Mouse (Mus musculus) neutrophil, adult 5-6 weeks (primary cell): Measurements from ENCODE around the gene Pycr1. TPM values are rescaled to one million over a fixed set of nuclear protein-coding genes. Genes with fewer than 3 reads are reported as not detected.
"Not testable (repeated sequence)": the region's sequence is repeated elsewhere in the genome, so short reads cannot be mapped to it uniquely, and the experiment has no call there.

Source experiments
- ATAC-seq: fragments of 151-379, 151-347 bp; 2 replicates; pipeline ENCODE4 v1.8.0; 2017; ENCODE audit warnings: mild to moderate bottlenecking, moderate TSS enrichment; ENCODE audit not compliant: insufficient number of reproducible peaks, poor library complexity, low FRiP score, severe bottlenecking; ENCODE audit errors: extremely low read depth
- total RNA-seq: library from RNA; stranded (forward); fragments of 200-1000 nt; gene quantifications from 2 replicates; pipeline ENCODE4 v1.2.3, GENCODE M21; 2017

Gene Pycr1
- total RNA-seq = 1.6 TPM in 1 of 2 replicates, not detected in the other

DNA sequence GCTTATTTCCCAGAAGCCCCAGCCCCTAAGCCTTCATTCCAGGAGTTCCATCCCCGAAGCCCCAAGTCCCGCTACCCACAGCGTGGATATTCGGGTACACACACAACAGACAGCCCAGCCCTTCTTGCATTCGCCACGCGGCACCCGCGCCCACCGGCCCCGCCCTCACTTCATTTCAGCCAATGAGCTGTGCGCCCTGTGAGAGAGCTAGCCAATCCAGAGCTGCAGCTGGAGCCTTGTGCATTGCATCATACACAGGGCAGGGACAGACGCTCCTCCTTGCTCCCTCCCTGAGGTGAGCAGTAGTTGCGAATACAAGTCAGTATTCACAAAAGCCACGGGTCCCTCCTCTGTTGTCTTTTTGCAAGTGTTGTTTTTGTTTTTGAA lies at the start of gene Pycr1:
Pycr1 (minus strand) TSS at position 169 of the 387 bp plus-strand sequence.
- ATAC-seq = peak; percentile 95

DNA sequence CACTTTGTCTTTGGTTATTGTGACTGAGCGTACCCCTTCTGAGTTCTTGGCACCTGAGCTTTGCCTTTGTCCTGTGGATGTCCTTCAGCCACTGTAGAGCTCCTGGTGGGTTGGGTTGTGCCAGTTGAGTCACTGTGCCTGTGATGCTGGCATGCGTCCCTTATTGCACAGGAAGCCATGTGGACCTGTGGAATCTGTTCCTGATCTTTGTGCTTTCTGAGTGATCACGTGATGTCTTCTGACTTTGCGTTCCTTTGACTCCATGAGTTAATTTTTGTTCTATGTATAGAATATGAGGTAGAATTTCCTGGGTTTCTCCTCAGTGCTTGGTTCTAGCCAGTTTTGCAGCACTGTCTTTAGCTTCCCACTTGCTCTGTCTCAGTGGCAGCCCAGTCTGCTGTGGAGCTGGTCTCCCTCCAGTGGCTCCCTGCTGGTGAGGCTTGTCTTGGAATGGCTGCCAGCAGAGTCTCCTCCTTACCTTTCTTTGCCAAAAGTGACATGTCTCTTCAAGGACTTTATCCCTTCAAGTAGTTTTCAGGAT lies 49.0 kb upstream of the Pycr1 start:
- ATAC-seq = no peak

DNA sequence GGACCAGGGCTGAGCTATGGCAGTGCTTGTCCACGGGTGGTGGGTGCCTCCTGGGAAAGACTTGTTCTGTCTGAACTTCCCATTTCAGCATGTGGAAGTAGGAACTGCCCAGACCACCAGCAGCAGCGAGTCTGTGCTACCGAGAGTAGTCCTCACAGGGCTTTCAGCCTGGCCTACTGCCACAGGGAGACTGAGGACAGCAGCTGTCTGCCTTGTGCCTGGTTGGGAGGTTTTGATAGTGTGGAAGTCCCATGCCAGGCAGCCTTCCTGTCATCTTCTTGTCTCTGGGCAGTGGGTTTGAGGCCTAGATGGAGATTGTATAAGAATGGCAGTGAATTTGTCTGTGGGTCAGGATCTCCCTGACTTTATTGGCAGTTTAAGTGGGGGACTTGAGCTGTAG lies 45.8 kb upstream of the Pycr1 start:
- no peak for ATAC-seq

DNA sequence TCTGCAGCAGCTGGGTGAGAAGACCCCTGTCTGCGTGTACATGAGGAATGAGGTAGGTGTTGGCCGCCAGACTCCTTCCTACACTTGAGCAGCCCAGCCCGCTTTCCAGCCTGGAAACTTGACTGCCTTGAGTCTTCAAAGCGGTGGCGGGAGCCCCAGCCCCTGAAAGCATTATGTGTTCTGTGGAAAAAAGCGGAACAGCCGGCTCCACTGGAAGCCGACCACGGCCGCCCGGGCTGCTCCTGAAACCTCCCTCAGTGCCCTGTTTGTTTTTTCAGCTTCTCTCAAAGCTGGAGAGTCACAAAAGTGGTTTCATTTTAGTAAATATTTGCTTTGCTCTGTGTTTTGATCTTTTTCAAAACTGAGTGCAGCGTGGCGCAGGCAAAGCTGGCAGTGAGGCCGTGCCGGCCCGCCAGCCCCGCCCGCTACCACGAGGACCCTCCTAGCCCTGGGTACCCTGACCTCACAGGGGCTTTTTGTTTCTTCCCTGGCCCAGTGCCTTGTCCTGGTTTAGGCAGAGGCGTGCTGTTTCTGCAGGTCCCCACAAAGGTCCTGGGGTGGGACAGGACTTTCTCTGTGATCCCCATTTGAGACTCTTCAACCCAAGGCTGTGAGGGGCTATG lies 43.2 kb upstream of the Pycr1 start:
- no peak for ATAC-seq

DNA sequence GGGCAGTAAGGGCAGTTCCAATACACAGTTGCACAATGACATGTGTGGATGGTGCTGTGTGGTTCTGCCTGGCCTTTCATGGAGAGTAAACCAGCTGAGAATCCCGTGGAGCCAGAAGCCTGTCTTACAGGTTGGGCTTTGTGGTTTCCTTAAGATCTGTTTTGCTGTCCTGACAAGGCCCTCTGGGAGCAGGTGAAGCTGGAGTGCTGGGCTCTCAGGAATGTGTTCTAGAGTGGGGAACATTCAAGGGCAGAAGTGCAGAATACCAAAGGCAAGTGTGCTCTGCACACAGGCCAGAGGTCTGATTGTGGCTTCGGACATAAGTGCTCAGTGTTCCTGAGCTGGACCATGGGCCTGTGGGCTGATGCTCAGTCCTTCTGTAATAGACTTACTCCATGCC lies 41.1 kb upstream of the Pycr1 start:
- no peak for ATAC-seq

DNA sequence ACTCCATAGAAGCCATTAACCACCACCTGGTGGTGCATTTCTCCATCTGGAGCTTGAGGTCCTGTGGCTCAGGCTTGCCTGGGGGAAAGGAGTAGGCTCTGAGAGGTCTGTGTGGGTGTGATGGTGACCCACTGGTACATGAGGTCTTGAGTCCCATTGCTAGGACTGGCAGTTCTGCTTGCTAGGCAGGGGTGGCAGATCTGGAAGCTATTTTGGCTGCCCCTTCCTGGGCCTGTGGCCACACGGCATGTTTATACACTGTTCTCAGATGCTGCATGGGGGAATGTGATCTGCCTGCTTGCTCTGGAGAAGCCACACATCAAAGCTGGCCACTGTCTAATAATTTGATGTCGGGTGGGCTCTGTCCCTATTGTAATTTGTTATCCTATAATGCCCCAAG lies 40.5 kb upstream of the Pycr1 start:
- ATAC-seq = no peak

DNA sequence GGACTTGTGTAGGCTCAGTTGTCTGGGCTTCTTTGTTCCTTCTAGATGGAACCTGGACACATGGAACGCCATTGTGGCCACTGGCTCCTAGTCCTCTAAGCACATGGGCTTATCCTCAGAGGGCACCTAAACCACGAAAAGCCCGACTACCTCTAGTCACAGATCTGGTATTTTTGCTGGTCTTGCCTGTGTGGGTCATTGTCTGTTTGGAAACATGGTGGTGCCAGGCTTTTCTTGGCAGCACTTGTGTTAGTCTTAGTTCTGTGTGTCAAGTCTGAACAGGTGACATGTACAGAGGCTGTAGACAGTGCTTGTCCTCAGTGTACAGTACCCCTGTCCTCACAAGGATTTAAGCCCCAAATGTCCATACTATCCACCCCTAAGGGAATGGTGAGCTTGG lies 40.0 kb upstream of the Pycr1 start:
- no peak for ATAC-seq

DNA sequence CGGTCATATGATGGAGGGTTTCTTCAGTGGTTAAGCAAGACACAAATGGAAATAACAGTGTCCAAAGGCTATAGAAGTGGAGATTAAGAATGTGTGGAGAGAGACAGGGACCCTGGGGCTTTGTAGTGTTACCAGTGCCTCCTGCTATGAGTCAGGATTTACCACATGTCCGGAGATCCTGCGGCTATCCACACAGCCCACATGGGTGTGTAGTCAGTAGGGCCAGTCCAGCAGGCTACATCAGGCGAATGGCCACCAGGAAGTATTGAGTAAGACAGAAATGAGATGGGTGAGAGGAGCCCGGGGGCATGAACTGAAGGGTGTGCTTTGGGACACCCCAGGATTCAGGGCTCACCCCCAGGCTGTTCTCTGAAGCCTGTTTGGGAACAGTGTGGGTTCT lies 39.1 kb upstream of the Pycr1 start:
- no peak for ATAC-seq

DNA sequence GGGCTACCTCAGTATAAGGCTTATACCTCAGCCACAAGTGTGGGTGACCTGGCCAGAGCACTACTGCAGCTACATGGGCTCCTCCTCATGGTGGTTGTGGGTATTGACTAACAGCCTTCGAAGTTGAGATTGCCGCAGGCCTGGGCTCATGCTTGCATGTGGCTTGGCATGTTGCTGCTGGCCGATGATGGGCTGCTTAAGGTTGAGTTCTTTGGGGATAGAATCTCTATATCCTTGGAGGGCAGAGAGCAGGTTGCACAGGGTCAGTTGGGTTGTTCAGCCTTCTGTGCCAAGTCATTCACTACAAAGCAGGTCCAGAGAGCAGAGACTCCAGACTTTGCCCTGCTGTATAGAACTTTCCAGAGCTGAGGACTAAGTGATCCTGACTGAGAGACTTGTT lies 36.3 kb upstream of the Pycr1 start:
- ATAC-seq = peak; percentile 45

DNA sequence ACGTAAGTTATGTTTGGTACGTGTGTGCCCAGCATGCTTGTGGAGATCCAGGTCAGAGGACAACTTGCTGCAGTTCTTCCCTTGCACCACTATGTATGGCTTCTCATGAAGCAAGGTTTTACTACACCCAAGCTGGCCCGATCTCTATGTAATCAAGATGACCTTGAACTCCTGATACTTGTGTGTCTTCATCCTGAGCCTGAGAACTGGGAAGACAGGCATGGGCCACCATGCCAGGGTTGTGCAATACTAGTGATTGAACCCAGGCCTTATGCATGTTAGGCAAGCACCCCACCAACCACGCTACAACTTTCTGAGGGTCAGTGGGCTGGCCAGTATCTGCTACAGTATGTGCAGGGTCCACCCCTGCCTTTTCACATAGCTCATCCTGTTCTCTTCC lies 33.4 kb upstream of the Pycr1 start:
- no peak for ATAC-seq

DNA sequence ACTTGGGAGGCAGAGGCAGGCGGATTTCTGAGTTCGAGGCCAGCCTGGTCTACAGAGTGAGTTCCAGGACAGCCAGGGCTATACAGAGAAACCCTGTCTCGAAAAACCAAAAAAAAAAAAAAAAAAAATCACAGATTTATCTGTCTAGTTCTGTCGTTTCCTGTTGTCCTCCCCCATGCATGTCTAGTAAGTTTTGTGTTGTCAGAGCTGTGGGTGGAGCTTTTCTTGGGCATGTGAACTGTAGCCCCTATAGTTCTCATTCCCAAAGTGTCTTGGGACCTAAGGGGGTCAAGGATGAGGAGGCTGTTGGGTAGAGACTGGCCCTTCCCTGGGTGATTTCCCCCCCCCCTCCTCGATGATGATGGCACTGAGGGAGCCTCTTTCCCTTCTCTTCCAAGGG lies 32.3 kb upstream of the Pycr1 start:
- not testable (repeated sequence) for ATAC-seq

DNA sequence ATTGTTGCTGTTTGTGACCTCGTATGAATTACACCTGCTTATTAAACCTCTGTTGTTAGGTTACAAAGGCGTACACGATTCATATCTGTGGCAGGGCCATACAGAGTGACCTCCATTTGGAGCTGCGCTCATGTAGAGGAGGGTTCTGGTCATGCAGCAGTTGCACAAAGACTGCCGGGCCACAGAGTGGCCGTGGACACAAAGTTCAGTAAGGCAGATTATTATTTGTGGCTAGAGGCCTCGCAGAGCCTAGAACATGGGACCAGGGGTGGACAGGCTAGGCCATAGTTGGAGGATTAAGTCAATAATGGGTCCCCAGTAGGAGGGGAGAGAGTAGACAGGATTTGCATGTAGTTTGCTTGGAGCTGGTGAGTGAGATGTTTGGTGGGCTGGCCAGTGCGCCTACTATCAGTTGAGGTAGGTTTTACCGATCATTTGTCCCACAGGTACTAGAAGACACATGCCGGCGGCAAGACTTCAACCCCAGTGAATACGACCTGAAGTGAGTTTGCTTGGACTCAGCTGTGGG lies 30.1 kb upstream of the Pycr1 start:
- ATAC-seq = no peak

DNA sequence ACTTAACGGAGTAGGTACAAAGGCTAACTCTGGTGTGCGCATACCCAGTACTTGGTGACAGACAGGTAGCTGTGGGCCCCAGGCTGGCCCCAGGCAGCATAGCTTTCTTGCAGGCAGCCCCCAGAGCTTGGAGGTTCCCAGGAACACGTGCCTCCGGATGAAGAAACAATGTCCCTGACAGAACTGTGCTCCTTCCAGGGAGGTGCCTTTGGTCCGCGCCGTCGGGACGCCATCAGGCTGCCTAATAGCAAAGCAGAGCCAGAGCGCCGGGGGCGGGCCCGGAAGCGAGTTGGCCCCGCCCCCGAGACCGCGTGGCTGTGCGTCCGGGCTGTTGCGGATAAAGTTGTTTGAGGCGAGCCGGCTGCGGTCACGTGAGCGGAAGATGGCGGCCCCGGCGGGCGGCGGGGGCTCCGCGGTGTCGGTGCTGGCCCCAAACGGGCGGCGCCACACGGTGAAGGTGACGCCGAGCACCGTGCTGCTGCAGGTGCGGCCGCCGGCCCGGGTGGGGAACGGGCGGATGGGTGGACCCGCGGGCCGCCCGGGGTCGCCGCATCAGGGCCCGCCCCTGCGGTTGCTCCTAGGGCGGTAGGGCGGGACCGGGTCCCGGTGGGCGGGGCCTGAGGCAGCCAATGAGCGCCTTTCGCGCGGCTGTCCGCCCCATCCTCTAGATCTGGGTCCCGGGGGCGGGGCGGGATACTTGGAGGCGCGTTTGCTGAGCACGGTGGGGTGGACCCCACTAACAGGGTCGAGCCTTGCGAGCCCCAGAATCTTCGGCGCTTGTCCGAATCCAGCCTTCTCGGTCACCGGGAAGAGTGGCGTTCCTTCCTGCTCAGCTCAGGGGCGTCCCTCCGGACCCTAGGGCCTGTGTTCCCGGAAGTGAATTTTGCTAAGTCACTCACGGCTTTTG lies 29.4 kb upstream of the Pycr1 start, which contains the start of gene Aspscr1:
Aspscr1 (plus strand) TSS at position 287 of the 907 bp plus-strand sequence.
- peak; percentile 85 for ATAC-seq

DNA sequence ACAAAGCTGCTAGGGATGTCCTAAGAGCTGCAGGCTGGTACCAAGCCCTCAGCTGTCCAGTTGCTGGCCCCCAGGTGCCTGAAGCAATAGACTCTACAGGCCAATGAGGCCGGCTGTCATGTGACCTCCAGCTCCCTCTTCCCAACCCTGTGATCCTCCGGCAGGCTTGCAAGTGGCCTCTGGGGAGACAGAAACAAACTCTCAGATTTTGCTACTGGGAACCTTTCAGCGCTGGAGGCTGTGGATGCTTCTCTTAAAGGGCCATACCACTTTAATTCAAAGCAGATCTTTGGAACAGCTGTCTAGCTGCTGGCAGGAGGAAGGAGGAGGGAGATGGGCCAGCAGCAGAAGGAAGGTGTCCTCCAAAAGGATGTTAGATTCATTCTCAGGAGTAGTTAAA lies 23.0 kb upstream of the Pycr1 start:
- no peak for ATAC-seq

DNA sequence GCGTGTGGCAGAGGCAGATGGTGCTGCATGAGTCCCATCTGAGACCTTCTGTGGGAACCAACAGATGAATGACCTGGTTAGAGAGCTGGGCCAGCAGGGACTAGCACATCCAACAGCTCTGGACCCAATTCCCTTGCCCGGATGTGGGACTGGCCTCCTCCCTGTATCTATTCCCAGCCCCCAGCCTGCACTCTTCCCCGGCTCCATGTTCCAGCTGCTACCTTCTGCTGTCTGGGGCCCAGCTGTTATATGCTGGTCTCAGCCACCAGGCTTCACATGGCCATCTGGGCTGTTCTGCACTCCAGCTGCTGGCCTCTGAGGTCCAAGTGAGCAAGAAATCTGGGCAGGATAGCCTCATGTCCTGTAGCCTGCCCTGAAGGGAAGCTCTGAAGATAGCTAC lies 21.8 kb upstream of the Pycr1 start:
- no peak for ATAC-seq

DNA sequence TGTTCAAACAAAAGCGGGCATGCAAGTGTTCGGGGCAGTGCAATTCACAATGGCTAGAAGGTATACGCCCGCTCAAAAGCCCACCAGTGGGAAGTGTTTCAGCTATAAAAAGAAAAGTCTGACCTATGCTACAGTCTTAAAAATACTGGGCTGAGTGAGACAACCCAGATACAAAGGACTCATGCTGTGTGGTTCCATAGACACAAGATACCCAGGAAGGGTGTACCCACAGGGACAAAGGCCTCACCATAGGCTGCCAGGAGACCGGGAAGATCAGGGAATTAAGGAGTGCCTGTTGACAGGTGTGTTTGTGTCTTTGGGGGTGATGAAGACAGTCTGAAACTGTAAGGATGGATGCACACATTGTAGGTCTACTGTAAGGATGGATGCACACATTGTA lies 20.1 kb upstream of the Pycr1 start:
- no peak for ATAC-seq

DNA sequence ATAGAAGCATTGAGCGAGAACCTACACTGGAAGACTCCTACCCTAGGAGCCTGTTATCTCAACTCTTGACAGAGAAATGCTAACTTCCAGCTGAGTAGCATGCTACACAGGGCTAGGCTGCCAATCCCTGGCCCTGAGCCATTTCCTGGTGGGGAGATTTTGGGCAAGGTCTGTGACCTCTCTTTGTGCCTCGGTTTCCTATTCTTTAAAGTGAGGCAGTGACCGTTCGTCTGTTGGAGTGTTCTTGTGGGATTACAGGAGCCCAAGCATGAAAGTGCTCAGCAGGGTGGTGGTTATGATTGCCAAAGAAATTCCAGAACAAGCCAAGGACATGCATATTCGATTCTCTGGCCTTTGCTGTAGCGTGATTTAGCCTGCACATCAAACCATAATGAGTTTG lies 19.2 kb upstream of the Pycr1 start:
- no peak for ATAC-seq

DNA sequence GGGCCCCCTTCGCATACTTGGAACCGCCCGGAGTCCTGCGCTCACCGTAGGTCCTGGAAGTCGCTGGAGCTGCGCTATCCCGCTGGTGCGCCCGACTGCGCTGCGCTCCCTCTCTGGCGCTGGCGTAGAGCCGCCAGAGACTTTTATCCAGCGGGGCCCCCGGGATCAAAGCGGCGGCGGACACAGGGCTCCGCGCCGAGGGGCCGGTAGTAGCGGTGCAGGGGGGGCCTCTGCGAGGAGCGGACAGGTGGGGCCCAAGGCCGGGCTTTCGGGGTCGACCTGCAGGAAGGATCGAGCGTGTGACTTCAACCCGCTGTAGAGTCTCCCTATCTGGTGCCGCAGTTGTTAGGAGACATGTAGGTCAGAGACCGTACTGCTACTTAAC lies 17.5 kb upstream of the Pycr1 start, which contains the start of gene Notum:
Notum (minus strand) TSS at position 100 of the 385 bp plus-strand sequence.
- ATAC-seq = no peak

DNA sequence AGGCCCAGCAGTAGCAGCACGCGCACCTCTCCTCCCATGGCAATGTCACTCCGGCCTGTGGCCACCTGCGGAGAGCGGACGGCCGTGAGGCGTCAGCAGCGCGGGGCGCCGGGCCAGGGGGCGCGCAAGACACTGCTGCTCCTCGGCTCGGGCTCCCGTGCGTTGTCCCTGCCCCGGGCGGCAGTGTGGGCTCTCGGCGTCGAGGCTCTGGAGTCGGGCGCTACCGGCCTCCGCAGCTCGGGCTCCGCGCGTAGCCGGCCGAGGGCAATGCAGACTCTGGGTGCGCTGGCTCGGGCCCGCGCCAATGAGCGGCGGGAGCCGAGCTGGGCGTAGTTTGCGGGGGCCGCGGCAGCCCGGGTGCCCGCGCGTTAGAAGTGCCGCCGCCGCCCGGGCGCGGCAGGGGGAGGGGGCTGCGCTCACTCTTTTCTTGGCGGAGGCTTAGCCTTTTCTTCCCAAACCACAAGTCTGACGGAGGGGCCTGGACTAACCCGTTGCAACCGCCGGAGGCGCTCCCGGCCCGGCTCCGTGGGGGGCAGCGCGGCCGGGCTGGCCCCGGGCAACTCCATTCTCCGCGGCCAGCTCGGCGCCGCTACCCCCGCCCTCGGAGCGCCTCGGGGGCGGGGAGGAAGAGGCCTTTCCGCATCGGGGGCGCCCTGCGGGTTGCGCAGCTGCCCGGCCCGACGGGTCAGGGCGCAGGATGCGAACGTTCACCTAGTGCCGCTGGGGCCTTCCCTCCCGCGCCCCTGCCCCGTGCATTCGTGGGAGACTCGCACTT lies 16.9 kb upstream of the Pycr1 start:
- no peak for ATAC-seq
